Mouse (Mus musculus) E14TG2a.4 (cell line): Measurements from ENCODE around the gene Btbd6.

Experiments used
- H3K27me3 ChIP-seq: 2 replicates; pipeline ENCODE4 v1.6.1; 2014; ENCODE audit warnings: low read length, control low read depth; ENCODE audit not compliant: insufficient read depth
- H3K36me3 ChIP-seq: 2 replicates; pipeline ENCODE4 v1.6.1; 2014; ENCODE audit warnings: low read length, control low read depth; ENCODE audit not compliant: insufficient read depth
- H3K4me1 ChIP-seq: replicated peaks from 2 replicates; pipeline ENCODE4 v1.6.1; 2014; ENCODE audit warnings: low read depth, low read length, control low read depth
- H3K4me3 ChIP-seq: replicated peaks from 2 replicates; pipeline ENCODE4 v1.5.1; 2014; ENCODE audit warnings: mild to moderate bottlenecking, low read length
- H3K9me3 ChIP-seq: 2 replicates; pipeline ENCODE4 v1.6.1; 2014; ENCODE audit warnings: low read length, control low read depth
- CTCF ChIP-seq: conservative IDR thresholded peaks from 2 replicates; pipeline ENCODE4 v1.5.1; 2014; ENCODE audit warnings: low read length
- NANOG ChIP-seq: IDR thresholded peaks from 2 replicates; pipeline ENCODE4 v1.6.1; 2014; ENCODE audit warnings: borderline replicate concordance, low read length, mixed read lengths
- POU5F1 ChIP-seq: IDR thresholded peaks from 2 replicates; pipeline ENCODE4 v1.6.1; 2014; ENCODE audit warnings: low read length, borderline replicate concordance

Gene Btbd6

DNA sequence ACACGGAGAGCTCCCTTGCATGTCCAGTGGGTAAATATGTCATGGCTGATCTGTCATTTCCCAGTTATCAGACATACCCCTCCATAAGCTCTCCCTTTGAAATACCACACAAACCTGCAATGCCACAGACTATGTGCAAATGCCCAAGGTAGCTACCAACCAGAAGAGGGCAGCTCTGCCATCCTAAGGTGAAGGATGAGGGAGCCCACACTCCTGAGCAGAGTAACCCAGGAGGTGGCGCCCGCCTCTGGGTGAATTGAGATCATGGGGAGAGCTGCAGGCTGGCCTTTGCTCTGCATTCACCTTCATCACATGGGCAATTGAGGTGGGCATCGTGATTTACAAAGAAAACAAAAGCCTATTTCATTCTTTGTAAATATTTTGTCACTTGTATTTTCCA is 28.7 kb downstream of the Btbd6 start:
- peaks cover 14% of the 10 kb centered on the region for H3K4me1 ChIP-seq
- TF ChIP-seq POU5F1 (no peak), NANOG (no peak), CTCF (no peak)
- H3K27me3 ChIP-seq: peaks cover 16% of the 10 kb centered on the region; the same call in 1 of the 2 replicates
- no peaks in the 10 kb centered on the region for H3K36me3 ChIP-seq
- H3K9me3 ChIP-seq: no peaks in the 10 kb centered on the region
- no peak overlapping the region for H3K4me3 ChIP-seq

- H3K27me3 ChIP-seq: peaks cover 22% of the 10 kb centered on the region
These were observed 35.5 kb downstream of the Btbd6 start for GRCm38 (mm10) chr12:113011702-113012360.

GRCm38 (mm10) chr12:113012443-113012842 is 36.2 kb downstream of the Btbd6 start:
- Histone ChIP-seq H3K27me3 (peaks cover 18% of the 10 kb centered on the region), H3K9me3 (no peaks in the 10 kb centered on the region), H3K4me3 (no peak overlapping the region), H3K36me3 (0 out of 2 replicates have a peak, but pooled peaks cover 3% of the 10 kb centered on the region), H3K4me1 (peaks cover 35% of the 10 kb centered on the region)
- TF ChIP-seq NANOG: no peak
- TF ChIP-seq POU5F1: no peak
- TF ChIP-seq CTCF: no peak

More at GRCm38 (mm10) chr12:113011702-113012360, 35.5 kb downstream of the Btbd6 start:
- Histone ChIP-seq H3K9me3 (no peaks in the 10 kb centered on the region), H3K4me3 (no peak overlapping the region), H3K4me1 (peaks cover 31% of the 10 kb centered on the region), H3K36me3 (0 out of 2 replicates have a peak, but pooled peaks cover 3% of the 10 kb centered on the region)
- TF ChIP-seq NANOG (no peak), POU5F1 (no peak), CTCF (no peak)

- TF ChIP-seq POU5F1 (no peak), NANOG (no peak), CTCF (no peak)
- peaks cover 3% of the 10 kb centered on the region; the same call in 1 of the 2 replicates for H3K36me3 ChIP-seq
These were observed 36.8 kb downstream of the Btbd6 start for GRCm38 (mm10) chr12:113013021-113013491.

GRCm38 (mm10) chr12:113013604-113014558 is 37.6 kb downstream of the Btbd6 start, which contains the start of gene Pacs2:
TSS of gene Pacs2 (plus strand) at chr12:113014508.
- TF ChIP-seq CTCF: no peak
- no peak for TF ChIP-seq POU5F1
- TF ChIP-seq NANOG: no peak
- peaks cover 15% of the 10 kb centered on the region for H3K27me3 ChIP-seq
- H3K9me3 ChIP-seq: no peaks in the 10 kb centered on the region
- peaks cover 36% of the 10 kb centered on the region for H3K4me1 ChIP-seq
- H3K4me3 ChIP-seq: peak within 1 kb of the TSS; percentile 88
- H3K36me3 ChIP-seq: peaks cover 9% of the 10 kb centered on the region; the same call in 1 of the 2 replicates

More at GRCm38 (mm10) chr12:113013021-113013491, 36.8 kb downstream of the Btbd6 start:
- H3K9me3 ChIP-seq: no peaks in the 10 kb centered on the region
- H3K27me3 ChIP-seq: peaks cover 15% of the 10 kb centered on the region
- H3K4me1 ChIP-seq: peaks cover 36% of the 10 kb centered on the region
- H3K4me3 ChIP-seq: peak overlapping the region; percentile 84

DNA sequence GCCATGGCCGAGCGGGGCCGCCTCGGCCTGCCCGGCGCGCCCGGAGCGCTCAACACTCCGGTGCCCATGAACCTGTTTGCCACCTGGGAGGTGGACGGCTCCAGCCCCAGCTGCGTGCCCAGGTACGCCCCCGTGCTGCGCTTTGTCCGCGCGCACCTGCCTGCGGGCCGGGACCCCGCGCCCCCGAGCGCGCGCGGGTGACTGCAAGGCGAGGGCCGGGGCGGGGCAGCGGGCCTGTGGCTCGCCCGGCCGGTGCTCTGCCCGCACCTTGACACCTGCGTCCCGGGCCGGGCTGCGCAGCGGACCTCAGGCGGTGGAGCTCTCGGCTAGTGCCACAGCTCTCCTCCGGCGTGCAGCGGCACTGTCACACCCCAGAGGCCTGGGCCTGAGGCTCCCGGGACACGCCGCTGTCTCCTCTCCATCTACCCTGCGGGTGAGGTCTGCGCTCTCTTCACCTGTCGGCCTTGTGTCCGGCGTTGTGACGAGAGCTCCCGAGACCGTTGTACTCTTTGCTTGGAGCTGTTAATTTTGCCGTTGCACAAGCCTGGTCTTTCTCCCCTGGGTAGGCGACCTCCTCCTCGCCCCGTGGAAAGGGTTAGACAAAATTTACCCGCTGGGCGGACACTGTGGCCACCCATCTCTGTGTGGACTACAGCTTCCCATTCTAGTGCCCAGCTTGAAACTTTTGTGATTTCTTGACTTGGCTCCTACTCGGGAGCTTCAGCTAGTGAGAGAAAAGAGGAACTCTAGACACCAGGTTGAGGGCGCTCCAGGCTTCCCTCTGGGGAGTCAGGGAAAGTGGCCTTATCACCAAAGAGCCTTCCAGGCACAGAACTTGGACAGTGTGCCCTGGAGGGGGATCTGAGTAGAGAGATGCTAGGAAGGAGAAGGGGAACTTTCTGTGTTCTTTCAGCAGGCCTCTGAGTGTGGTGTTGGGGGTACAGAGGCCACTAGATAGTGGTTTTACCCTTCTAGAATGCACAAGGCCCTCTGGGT is 38.6 kb downstream of the Btbd6 start:
- H3K9me3 ChIP-seq: no peaks in the 10 kb centered on the region
- TF ChIP-seq NANOG (no peak), CTCF (no peak), POU5F1 (no peak)
- peaks cover 9% of the 10 kb centered on the region; the same call in 1 of the 2 replicates for H3K36me3 ChIP-seq
- peak overlapping the region; percentile 88 for H3K4me3 ChIP-seq
- peaks cover 36% of the 10 kb centered on the region for H3K4me1 ChIP-seq
- H3K27me3 ChIP-seq: peaks cover 15% of the 10 kb centered on the region

DNA sequence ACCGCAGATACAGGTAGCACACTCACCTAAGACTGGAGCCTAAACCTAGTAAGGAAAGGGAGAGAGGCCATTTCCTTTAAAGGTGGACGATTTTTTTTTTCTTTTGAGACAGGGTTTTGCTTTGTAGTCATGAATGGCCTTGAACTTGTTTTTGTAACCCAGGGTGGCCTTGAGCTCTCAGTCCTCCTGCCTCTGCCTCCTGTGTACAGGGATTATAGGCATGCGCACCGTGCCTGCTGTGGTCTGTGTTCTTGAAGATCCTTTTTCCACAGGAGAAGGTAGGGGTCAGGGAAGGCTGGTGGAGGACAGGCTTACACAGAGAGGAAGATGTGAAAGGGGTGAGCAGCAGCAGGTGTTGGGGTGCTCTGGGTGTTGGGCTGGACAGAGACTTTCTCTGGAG is 39.7 kb downstream of the Btbd6 start:
- TF ChIP-seq POU5F1 (no peak), NANOG (no peak), CTCF (no peak)
- Histone ChIP-seq H3K36me3 (peaks cover 14% of the 10 kb centered on the region), H3K9me3 (no peaks in the 10 kb centered on the region), H3K4me1 (peaks cover 36% of the 10 kb centered on the region), H3K4me3 (no peak overlapping the region; the same call in 1 of the 2 replicates), H3K27me3 (peaks cover 15% of the 10 kb centered on the region)
